Mouse (Mus musculus) intestine, embryonic 14.5 days (tissue): ENCODE measurements around the gene Xrcc1. TPM values are rescaled to one million over a fixed set of nuclear protein-coding genes. Genes with fewer than 3 reads are reported as not detected.
"Not testable (repeated sequence)": the region's sequence is repeated elsewhere in the genome, so short reads cannot be mapped to it uniquely, and the experiment has no call there.

Experiments used
- ATAC-seq: fragments of 200-750 bp; cut with Nextera tagmentation; replicated peaks from 2 replicates; pipeline ENCODE4 v1.8.0; 2017; ENCODE audit warnings: low read depth, moderate number of reproducible peaks, moderate TSS enrichment, moderate library complexity; ENCODE audit not compliant: low FRiP score, low TSS enrichment
- DNase-seq: peaks from one replicate; pipeline ENCODE4 v3.0.0-alpha.2; 2018; ENCODE audit warnings: low spot score
- H3K27ac ChIP-seq: fragments of 300-500 bp; sonication (generic); 2 replicates; pipeline ENCODE4 v1.5.1; 2014; ENCODE audit warnings: low read depth, mild to moderate bottlenecking, control low read depth
- H3K27me3 ChIP-seq: fragments of 300-500 bp; sonication (generic); replicated peaks from 2 replicates; pipeline ENCODE4 v1.6.1; 2014; ENCODE audit warnings: low read length, control low read depth; ENCODE audit not compliant: control insufficient read depth, insufficient read depth
- H3K36me3 ChIP-seq: fragments of 300-500 bp; sonication (generic); 2 replicates; pipeline ENCODE4 v1.6.1; 2014; ENCODE audit warnings: low read length, control low read depth; ENCODE audit not compliant: control insufficient read depth, insufficient read depth
- H3K4me1 ChIP-seq: fragments of 300-500 bp; sonication (generic); replicated peaks from 2 replicates; pipeline ENCODE4 v1.6.1; 2014; ENCODE audit warnings: low read length, control low read depth, mixed read lengths; ENCODE audit not compliant: control insufficient read depth, insufficient read depth
- H3K4me2 ChIP-seq: fragments of 300-500 bp; sonication (generic); 2 replicates; pipeline ENCODE4 v1.6.1; 2014; ENCODE audit warnings: low read length
- H3K4me3 ChIP-seq: fragments of 300-500 bp; sonication (generic); 2 replicates; pipeline ENCODE4 v1.5.1; 2014; ENCODE audit warnings: low read depth, low read length, control low read depth, mixed read lengths
- H3K9ac ChIP-seq: fragments of 300-500 bp; sonication (generic); 2 replicates; pipeline ENCODE4 v1.6.1; 2014; ENCODE audit warnings: mild to moderate bottlenecking, low read length
- H3K9me3 ChIP-seq: fragments of 300-500 bp; sonication (generic); 2 replicates; pipeline ENCODE4 v1.6.1; 2016; ENCODE audit warnings: low read length, control low read depth; ENCODE audit not compliant: control insufficient read depth
- WGBS: fragments of 180-500 bp; shearing (Covaris S2); extraction: QIAGEN DNeasy Blood & Tissue Kit; methylation state at CpG from one replicate; pipeline ENCODE4 v1.1.7; 2014; 5-methylcytosine and 5-hydroxymethylcytosine counted together
- polyA plus RNA-seq: library from polyadenylated mRNA; unstranded; fragments of >200 nt; fragmentation: Nextera tagmentation; extraction: Ambion mirVana; gene quantifications from 2 replicates; pipeline ENCODE4 v1.2.1, GENCODE M21; 2014

Xrcc1 gene
- polyA plus RNA-seq, 1 experiment from 2014 or later = 91.5 TPM

GRCm38 (mm10) chr7:24506476-24506837, 39.6 kb upstream of the Xrcc1 start:
- Histone ChIP-seq H3K36me3 (no peaks in the 10 kb centered on the region), H3K27me3 (peaks cover 3% of the 10 kb centered on the region), H3K9ac (peak overlapping the region; percentile 97), H3K4me3 (peak overlapping the region; percentile 76), H3K4me1 (peaks cover 16% of the 10 kb centered on the region), H3K9me3 (no peaks in the 10 kb centered on the region), H3K4me2 (peak overlapping the region; percentile 59), H3K27ac (peak overlapping the region; percentile 100)
- WGBS = 0% methylated on average over 12 of the region's 12 CpGs
- ATAC-seq (no peak; the same call in 1 of the 2 replicates), DNase-seq (no peak)

GRCm38 (mm10) chr7:24506838-24507725, 39.0 kb upstream of the Xrcc1 start, which contains the start of gene Zfp428:
TSS of gene Zfp428 (plus strand) at chr7:24507006.
- Histone ChIP-seq H3K27ac (peak within 1 kb of the TSS; percentile 100), H3K4me3 (peak within 1 kb of the TSS; percentile 76), H3K36me3 (0 out of 2 replicates have a peak, but pooled peaks cover 2% of the 10 kb centered on the region), H3K4me2 (peak within 1 kb of the TSS; percentile 59), H3K4me1 (peaks cover 16% of the 10 kb centered on the region), H3K9ac (peak within 1 kb of the TSS; percentile 97), H3K9me3 (no peaks in the 10 kb centered on the region), H3K27me3 (no peaks in the 10 kb centered on the region; the same call in 1 of the 2 replicates)
- peak; percentile 89 for ATAC-seq
- under 1% methylated on average over 80 of the region's 84 CpGs for WGBS
- DNase-seq = peak; percentile 92

DNA sequence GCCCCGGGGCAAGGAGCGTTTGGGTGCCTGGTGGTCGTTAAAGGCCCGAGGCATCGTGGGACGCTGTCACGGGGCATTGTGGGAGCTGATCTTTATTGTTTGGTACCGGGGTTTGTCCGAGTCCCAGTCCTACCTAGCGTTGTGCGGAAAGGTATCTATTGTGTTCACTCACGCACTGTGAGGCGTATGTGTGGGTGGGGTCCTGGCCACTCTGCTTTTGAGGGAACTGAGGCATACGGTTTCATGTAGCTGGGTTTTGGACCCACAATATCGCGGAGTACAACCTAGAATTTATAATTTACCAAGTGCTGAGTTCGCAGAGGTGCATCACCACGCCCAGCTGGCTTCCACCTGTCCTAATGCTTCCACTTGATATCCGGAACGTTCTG, 38.4 kb upstream of the Xrcc1 start:
- Histone ChIP-seq H3K4me3 (peak overlapping the region; percentile 76), H3K27me3 (no peaks in the 10 kb centered on the region), H3K9ac (peak overlapping the region; percentile 97), H3K4me1 (peaks cover 16% of the 10 kb centered on the region), H3K27ac (peak overlapping the region; percentile 100), H3K36me3 (0 out of 2 replicates have a peak, but pooled peaks cover 7% of the 10 kb centered on the region), H3K4me2 (peak overlapping the region; percentile 59), H3K9me3 (no peaks in the 10 kb centered on the region)
- WGBS = under 1% methylated on average over 20 of the region's 20 CpGs
- no peak for DNase-seq
- ATAC-seq = 0 out of 2 replicates have a peak, but pooled peaks have one; percentile 0

- no peak within 1 kb of the TSS for H3K9ac ChIP-seq
- no peaks in the 10 kb centered on the region; the same call in 1 of the 2 replicates for H3K4me1 ChIP-seq
- no peak within 1 kb of the TSS for H3K27ac ChIP-seq
- no peak within 1 kb of the TSS for H3K4me2 ChIP-seq
- WGBS = 92% methylated on average over 7 of the region's 7 CpGs
- no peaks in the 10 kb centered on the region for H3K27me3 ChIP-seq
- H3K36me3 ChIP-seq = peaks cover 13% of the 10 kb centered on the region; the same call in 1 of the 2 replicates
- H3K4me3 ChIP-seq = no peak within 1 kb of the TSS
- ATAC-seq = no peak
- H3K9me3 ChIP-seq = no peaks in the 10 kb centered on the region
- no peak for DNase-seq
These were observed 33.7 kb upstream of the Xrcc1 start, which contains the start of gene AC161166.1 for GRCm38 (mm10) chr7:24512355-24512754. TSS of gene AC161166.1 (minus strand) at chr7:24512455.

DNA sequence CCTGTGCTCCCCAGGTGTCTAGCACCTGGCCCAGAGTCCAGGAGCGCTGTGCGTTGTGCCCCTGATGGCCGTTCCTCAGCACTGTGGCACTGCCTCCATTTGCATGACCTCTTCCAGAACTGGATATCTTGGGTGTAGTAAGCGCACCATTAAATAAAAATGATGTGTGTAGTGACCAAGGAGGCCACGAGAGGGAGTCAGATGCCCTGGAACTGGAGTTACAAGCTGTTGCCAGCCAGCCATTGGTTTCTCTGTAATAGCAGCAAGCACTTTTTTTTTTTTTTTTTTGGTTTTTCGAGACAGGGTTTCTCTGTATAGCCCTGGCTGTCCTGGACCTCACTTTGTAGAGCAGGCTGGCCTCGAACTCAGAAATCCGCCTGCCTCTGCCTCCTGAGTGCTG, 29.8 kb upstream of the Xrcc1 start:
- not testable (repeated sequence) for DNase-seq, H3K27ac ChIP-seq, H3K4me3 ChIP-seq, ATAC-seq, H3K4me1 ChIP-seq, H3K9ac ChIP-seq, H3K9me3 ChIP-seq, H3K4me2 ChIP-seq, H3K27me3 ChIP-seq
- WGBS = 69% methylated on average over 8 of the region's 8 CpGs
- peaks cover 13% of the 10 kb centered on the region; the same call in 1 of the 2 replicates for H3K36me3 ChIP-seq

GRCm38 (mm10) chr7:24517077-24517476, 29.0 kb upstream of the Xrcc1 start:
- no peak overlapping the region for H3K27ac ChIP-seq
- H3K9ac ChIP-seq = no peak overlapping the region
- no peak overlapping the region for H3K4me2 ChIP-seq
- peaks cover 11% of the 10 kb centered on the region; the same call in 1 of the 2 replicates for H3K36me3 ChIP-seq
- no peaks in the 10 kb centered on the region for H3K4me1 ChIP-seq
- WGBS = 59% methylated on average over 5 of the region's 5 CpGs
- no peak overlapping the region for H3K4me3 ChIP-seq
- ATAC-seq = no peak
- no peak for DNase-seq
- H3K27me3 ChIP-seq = no peaks in the 10 kb centered on the region
- H3K9me3 ChIP-seq = no peaks in the 10 kb centered on the region

DNA sequence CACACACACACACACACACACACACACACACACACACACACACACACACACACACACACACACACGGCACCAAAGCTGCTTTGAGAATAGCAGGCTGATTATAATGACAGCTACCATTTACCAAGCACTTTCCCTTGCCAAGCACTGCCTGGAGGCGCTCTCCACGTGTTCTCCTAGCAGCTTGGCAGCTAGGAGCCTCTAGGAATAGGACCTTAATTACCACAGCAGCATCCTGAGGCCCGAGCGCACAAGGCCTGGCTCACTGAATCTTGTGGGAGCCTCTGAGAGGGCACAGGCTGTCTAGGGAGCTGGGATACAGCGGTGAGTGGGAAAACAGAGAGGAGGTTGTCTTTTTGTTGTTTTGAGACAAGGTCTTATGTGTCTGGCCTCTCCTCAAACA, 28.4 kb upstream of the Xrcc1 start:
- no peak overlapping the region for H3K9ac ChIP-seq
- H3K36me3 ChIP-seq = peaks cover 7% of the 10 kb centered on the region; the same call in 1 of the 2 replicates
- no peak overlapping the region for H3K4me2 ChIP-seq
- no peak overlapping the region for H3K4me3 ChIP-seq
- DNase-seq = no peak
- H3K4me1 ChIP-seq = no peaks in the 10 kb centered on the region
- H3K27ac ChIP-seq = no peak overlapping the region
- no peaks in the 10 kb centered on the region for H3K9me3 ChIP-seq
- no peaks in the 10 kb centered on the region for H3K27me3 ChIP-seq
- WGBS = 67% methylated on average over 6 of the region's 6 CpGs
- ATAC-seq = no peak

DNA sequence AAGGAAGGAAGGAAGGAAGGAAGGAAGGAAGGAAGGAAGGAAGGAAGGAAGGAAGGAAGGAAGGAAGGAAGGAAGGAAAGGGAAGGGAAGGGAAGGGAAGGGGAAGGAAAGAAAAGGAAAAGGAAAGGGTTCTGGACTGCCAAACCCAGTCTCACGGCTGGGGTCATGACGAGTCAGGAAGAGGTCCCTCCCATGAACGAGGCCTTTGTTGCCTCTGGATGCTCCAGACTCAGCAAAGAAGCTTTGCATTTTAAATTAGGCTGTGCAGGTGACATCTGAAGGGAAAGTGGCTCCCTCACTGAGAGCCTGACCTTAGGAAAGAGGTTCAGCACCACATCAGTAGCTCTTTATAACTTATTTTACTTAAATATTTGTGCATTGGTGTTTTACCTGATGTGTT, 27.0 kb upstream of the Xrcc1 start:
- H3K27me3 ChIP-seq = no peaks in the 10 kb centered on the region
- H3K36me3 ChIP-seq = peaks cover 7% of the 10 kb centered on the region; the same call in 1 of the 2 replicates
- ATAC-seq = no peak
- no peaks in the 10 kb centered on the region for H3K9me3 ChIP-seq
- WGBS = 62% methylated on average over 3 of the region's 3 CpGs
- no peak overlapping the region for H3K9ac ChIP-seq
- no peaks in the 10 kb centered on the region for H3K4me1 ChIP-seq
- DNase-seq = no peak
- no peak overlapping the region for H3K4me2 ChIP-seq
- H3K27ac ChIP-seq = no peak overlapping the region
- no peak overlapping the region for H3K4me3 ChIP-seq
